Mouse (Mus musculus) gastrocnemius, postnatal 10 days (tissue): ENCODE results near the gene Ppp1r3f. TPM values are rescaled to one million over a fixed set of nuclear protein-coding genes. Genes with fewer than 3 reads are reported as not detected.

ENCODE experiments used
- DNase-seq: peaks from one replicate; pipeline ENCODE4 v3.0.0; 2021; ENCODE audit warnings: mixed read lengths
- long read RNA-seq, 2 experiments: library from polyadenylated mRNA; stranded (forward); transcript quantifications; one replicate each; pipeline ENCODE4 v2.0.0; 2021
- total RNA-seq, 2 experiments: library from RNA; stranded (reverse); gene quantifications; 2 replicates each; pipeline ENCODE4 v1.2.3; 2021

Gene Ppp1r3f
- total RNA-seq = 1 to 10 TPM; 1.3 to 1.8 TPM
- long read RNA-seq, experiment 1, transcript Ppp1r3f-201 (4 exons, 3,066 nt) = major isoform, 7 of 7 reads
- long read RNA-seq, experiment 1, partial matches to known transcripts = 0 of 7 reads
- long read RNA-seq, experiment 1, other reads (novel, unspliced or antisense) = 0 of 7 reads
- long read RNA-seq, experiment 2, transcript Ppp1r3f-201 (4 exons, 3,066 nt) = major isoform, 9 of 9 reads
- long read RNA-seq, experiment 2, partial matches to known transcripts = 0 of 9 reads
- long read RNA-seq, experiment 2, other reads (novel, unspliced or antisense) = 0 of 9 reads

- peak; percentile 82 for DNase-seq
Measured at GRCm38 (mm10) chrX:7574087-7574884, at the start of gene Ppp1r3f. Gene Ppp1r3f (minus strand): TSS chrX:7574283.

DNA sequence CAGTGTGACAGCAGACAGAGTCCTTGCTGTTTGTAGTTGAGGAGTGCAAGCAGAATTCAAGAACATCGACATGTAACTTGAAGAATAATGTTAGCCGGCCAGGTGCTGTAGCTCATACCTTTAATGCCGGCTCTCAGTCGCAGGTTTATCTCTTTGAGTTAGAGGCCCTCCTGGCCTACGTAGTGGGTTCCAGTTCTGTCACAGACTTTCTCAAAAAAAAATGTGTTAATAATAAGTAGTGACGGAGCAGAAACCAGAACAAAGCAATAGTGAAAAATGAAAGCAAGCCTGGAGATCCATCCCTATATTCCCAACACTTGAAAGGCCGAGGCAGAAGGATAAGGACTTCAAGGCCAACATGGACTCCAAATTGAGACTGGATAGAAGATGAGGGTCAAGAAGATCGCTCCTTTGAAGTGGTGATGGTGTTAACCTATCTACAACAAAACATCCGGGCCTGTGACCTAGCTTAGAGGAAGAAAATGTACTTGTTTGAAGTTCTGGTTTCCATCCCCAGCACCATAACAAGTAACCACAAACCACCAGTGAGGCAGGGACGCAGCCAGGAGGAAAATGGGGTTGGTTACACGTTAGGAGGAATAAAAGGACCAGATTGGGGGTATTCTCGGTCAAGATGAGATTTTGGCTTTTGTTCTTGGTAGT, 43.9 kb upstream of the Ppp1r3f start:
- DNase-seq = no peak

- no peak for DNase-seq
Measured at GRCm38 (mm10) chrX:7610536-7611258, 36.6 kb upstream of the Ppp1r3f start.

DNA sequence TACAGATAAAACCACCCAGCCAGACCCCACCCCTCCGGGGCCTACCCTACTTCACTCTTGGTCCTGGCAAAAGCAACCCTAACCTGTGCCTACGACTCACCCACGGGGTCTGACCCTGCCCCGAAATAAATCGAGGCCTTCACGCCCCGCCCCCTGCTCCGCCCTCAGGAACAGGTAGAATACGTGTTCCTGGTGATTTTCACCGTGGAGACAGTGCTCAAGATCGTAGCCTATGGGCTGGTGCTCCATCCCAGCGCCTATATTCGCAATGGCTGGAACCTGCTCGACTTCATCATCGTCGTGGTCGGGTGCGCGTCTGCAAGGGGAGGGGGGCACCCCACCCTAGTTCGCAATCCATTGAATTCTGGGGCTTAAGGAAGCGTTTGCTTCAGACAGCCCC, 36.0 kb upstream of the Ppp1r3f start:
- no peak for DNase-seq

DNA sequence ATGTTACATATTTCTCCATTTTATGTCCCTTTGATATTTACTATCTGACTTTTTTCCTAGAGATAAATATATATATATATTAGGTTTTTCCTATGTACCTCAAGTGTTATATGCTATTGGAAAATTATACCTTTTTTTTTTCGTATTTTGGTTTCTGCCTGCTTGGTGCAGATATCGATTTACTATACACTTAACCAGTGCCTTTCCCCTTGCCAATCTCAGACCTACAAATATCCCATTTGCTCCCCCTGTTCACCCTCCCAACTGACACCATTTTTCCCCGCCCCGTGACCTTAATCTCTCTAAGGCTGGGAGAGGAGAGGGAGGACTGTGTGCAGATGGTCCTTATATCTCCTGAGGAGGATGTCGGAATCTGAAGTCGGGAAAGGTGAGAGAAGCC, 32.7 kb upstream of the Ppp1r3f start, which contains the start of gene Cacna1f:
Gene Cacna1f, plus strand, starts transcription at position 301 of the 400 bp plus-strand sequence.
- DNase-seq = no peak

DNA sequence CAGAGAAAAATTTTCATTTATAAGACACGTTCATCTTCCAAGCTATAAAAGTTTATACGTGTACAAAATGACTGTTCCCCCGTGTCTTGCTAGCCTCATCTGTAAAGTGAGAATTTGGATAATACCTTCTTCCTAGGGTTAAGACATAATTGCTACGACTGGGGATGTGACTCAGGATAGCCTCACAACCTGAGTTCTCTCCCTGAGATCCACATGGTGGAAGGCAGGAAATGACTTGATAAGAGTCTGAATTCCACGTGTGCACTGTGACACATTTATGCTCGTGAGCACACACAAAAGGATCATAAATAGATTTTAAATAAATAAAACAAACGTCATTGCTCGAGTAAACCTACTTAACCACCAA, 31.5 kb upstream of the Ppp1r3f start:
- DNase-seq = no peak

- DNase-seq = peak; percentile 74
Measured at GRCm38 (mm10) chrX:7604879-7605574, 30.9 kb upstream of the Ppp1r3f start, which contains the start of gene Ccdc22. Gene Ccdc22 (minus strand): TSS chrX:7605517.

GRCm38 (mm10) chrX:7604004-7604403, 29.9 kb upstream of the Ppp1r3f start:
- DNase-seq = no peak

GRCm38 (mm10) chrX:7595371-7595770, 21.3 kb upstream of the Ppp1r3f start:
- no peak for DNase-seq

- no peak for DNase-seq
Measured at GRCm38 (mm10) chrX:7586356-7586755, 12.3 kb upstream of the Ppp1r3f start.

GRCm38 (mm10) chrX:7583881-7584280, 9.8 kb upstream of the Ppp1r3f start:
- no peak for DNase-seq

- no peak for DNase-seq
Measured at GRCm38 (mm10) chrX:7581151-7581550, 7.1 kb upstream of the Ppp1r3f start.

GRCm38 (mm10) chrX:7574885-7575231, 775 bp upstream of the Ppp1r3f start:
- DNase-seq = no peak

DNA sequence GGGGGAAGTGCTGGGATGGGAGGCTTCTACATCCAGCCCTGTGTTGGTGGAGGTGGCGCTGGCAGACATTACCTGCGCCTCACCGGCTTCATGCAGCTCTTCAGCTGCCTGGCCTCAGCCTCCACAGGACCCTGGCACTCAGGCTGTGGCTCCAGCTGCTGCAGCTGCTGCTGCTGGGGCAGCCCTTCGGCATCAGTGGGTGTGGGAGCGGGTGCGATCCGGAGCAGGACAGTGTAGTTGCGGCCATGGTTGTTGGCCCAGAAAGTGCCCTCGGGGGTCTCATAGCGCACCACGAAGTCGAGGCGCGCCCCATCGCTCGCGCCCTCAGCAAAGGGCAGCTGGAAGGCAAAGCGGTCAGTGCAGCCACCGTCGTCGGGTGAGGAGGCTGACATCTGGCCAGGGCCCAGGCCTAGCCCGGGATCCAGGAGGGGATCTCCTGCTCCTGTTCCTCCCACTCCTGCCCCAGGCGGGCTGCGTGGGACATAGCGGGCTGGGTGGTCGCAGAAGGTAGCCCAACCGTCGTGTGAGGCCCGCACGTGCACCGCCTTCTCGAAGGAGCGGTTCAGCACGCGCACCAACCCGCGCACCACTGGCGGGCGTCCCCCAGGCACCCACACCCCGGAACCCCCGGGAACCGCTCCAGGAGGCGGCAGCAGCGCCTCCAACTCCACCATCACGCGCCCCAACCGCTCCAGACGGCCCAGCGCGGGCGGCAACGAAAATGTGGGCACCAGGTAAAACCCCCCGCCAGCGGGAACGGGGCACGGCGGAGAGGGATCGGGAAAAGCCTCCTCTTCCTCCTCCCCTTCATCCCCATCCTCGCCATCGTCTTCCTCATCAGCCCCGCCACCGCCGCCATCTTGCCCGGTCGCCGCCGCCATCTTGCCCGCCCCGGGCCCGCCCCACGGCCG, 652 bp downstream of the Ppp1r3f start, which contains the start of gene Foxp3:
Gene Foxp3, plus strand, starts transcription at position 469 of the 911 bp plus-strand sequence.
- DNase-seq = peak; percentile 56

DNA sequence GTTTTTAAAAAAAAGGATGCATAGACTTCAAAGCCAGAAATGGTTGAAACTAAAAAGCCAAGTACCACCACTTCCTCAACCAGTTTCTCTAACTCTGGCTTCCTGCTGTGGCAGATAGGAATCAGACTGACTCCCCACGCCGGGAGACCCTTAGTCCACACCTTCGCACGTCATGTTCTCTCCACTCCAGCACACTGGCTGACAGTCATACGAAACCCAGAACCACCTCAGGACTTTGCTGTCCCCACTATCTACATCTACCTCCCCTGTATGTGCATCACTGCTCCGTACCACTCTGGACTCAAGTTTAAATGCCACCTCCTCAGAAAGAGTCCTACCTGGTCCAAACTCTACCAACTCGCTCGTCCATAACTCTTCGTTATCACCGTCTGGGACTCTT, 1.6 kb downstream of the Ppp1r3f start:
- DNase-seq = no peak

GRCm38 (mm10) chrX:7571565-7572136, 2.4 kb downstream of the Ppp1r3f start:
- no peak for DNase-seq

- no peak for DNase-seq
Measured at GRCm38 (mm10) chrX:7570481-7571175, 3.5 kb downstream of the Ppp1r3f start.

GRCm38 (mm10) chrX:7567491-7567890, 6.6 kb downstream of the Ppp1r3f start:
- no peak for DNase-seq

DNA sequence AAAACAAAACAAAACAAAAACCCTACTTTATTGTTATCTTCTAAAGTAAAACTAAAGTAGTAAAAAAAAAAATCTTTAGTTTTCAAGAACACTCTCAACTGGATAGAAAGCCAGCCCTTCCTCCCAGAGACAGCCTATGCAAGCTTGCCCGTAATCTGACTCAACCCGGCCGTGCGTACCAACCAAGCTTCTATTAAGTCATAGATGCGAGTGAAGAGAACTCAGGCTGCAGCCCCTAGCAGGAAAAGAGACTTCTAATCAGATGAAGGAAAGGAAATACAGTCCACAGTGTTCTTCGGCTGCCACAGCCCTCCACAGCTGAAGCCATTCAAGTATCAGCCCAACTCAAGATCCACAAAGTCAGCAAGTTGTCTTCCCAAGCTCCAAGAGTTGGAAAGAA, 7.7 kb downstream of the Ppp1r3f start:
- DNase-seq = no peak

GRCm38 (mm10) chrX:7563076-7563475, 11.0 kb downstream of the Ppp1r3f start:
- DNase-seq = no peak
